Mouse (Mus musculus) kidney, postnatal 10 days (tissue): Measurements from ENCODE around the gene Ugcg.
"Not testable (repeated sequence)": the region's sequence is repeated elsewhere in the genome, so short reads cannot be mapped to it uniquely, and the experiment has no call there.

Source experiments
- DNase-seq: peaks from one replicate; pipeline ENCODE4 v3.0.0; 2021; ENCODE audit warnings: mixed read lengths

Ugcg gene

GRCm38 (mm10) chr4:59260871-59261515, 71.9 kb downstream of the Ugcg start:
- no peak for DNase-seq

GRCm38 (mm10) chr4:59261582-59261981, 72.5 kb downstream of the Ugcg start:
- DNase-seq = not testable (repeated sequence)

GRCm38 (mm10) chr4:59262156-59262555, 73.1 kb downstream of the Ugcg start:
- no peak for DNase-seq

- DNase-seq = no peak
Observed at GRCm38 (mm10) chr4:59263418-59263817, 74.4 kb downstream of the Ugcg start.

GRCm38 (mm10) chr4:59264611-59265095, 75.6 kb downstream of the Ugcg start:
- no peak for DNase-seq

- no peak for DNase-seq
Observed at GRCm38 (mm10) chr4:59265182-59265581, 76.1 kb downstream of the Ugcg start.

GRCm38 (mm10) chr4:59265631-59266030, 76.6 kb downstream of the Ugcg start:
- no peak for DNase-seq
